Mouse (Mus musculus) lung, postnatal 14 days (tissue): ENCODE data around the gene Ltbp4.

Source experiments
- DNase-seq: peaks from one replicate; pipeline ENCODE4 v3.0.0; 2021

Ltbp4 gene

DNA sequence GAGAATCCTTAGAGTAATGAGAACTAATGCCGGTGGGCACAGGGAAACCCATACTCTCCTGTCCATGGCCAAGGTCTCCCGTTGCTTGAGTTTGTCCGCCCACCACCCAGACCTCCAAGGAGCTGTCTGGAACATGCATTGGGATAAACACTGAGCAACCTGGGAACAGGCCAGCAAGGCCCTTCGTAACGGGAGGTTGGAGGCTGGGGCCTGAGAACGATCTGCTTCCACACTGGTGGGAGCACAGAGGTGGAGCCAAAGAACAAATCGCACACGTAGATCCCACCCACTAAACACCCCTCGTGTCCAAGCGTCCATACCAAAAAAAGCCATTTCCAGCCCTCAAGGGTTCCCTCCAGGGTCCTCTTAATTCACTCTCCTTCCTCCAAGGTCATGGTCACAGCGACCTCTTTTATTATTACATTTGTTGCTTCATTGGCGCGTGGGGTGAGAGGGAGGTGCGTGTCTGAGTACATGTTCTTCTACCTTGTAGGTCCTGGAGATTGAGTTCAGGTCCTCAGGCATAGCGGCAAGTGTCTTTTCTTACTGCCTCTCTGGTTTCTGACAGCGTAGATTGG lies 39.4 kb downstream of the Ltbp4 start:
- DNase-seq = no peak

GRCm38 (mm10) chr7:27296518-27296917 lies 41.0 kb downstream of the Ltbp4 start:
- DNase-seq = no peak

DNA sequence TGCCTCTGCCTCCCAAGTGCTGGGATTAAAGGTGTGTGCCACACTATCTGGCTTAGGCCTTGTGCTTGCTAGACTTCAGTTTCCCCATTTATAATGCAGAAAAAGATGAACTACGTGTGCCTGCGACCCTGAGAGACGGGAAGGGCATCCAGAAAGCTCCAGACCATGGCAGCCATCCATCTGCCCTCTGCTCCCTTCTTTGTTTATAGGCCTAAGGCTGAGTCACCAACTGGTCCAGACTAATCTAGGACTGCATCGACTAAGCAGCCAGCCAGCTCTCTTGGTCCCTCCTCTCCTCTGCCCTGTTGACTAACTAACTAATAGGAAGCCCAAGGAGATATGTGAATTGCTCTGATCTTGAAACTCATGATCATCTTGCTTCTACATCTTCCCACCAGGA lies 41.5 kb downstream of the Ltbp4 start:
- DNase-seq = peak; percentile 62

DNA sequence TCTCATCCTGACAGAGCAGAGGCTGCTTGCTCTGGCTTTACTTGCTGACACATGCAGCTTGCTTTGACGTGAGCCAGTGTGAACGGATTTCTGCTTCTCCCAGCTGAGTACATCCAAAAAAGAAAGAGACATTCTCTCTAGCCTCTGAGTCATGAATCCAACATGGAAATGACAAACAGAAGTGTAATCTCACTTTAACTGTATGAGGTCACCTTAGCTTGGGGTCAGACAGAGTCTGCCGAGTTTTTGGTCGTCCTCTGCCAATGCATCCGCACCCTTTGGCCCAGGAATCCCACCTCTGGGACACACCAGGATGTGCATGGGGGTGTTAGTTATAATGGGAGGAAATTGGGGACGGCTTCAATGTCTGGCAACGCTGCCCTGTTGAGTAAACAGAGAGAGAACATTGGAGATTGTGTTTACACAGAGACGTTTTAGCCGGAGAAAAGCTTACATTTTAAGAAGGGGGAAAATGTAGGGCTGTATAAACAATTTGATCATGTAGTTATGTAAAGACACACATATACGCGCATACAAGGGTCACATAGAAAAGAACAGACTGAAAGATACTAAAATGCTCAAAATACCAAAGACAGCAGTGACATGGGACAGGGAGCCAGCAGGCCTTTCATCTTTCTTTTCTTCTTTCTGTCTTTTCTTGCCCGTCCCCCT lies 45.6 kb downstream of the Ltbp4 start:
- peak; percentile 71 for DNase-seq

GRCm38 (mm10) chr7:27290555-27290954 lies 46.9 kb downstream of the Ltbp4 start:
- no peak for DNase-seq

- no peak for DNase-seq
Observed at GRCm38 (mm10) chr7:27288732-27289131, 48.8 kb downstream of the Ltbp4 start.

- peak; percentile 68 for DNase-seq
Observed at GRCm38 (mm10) chr7:27285698-27286066, 51.8 kb downstream of the Ltbp4 start.

DNA sequence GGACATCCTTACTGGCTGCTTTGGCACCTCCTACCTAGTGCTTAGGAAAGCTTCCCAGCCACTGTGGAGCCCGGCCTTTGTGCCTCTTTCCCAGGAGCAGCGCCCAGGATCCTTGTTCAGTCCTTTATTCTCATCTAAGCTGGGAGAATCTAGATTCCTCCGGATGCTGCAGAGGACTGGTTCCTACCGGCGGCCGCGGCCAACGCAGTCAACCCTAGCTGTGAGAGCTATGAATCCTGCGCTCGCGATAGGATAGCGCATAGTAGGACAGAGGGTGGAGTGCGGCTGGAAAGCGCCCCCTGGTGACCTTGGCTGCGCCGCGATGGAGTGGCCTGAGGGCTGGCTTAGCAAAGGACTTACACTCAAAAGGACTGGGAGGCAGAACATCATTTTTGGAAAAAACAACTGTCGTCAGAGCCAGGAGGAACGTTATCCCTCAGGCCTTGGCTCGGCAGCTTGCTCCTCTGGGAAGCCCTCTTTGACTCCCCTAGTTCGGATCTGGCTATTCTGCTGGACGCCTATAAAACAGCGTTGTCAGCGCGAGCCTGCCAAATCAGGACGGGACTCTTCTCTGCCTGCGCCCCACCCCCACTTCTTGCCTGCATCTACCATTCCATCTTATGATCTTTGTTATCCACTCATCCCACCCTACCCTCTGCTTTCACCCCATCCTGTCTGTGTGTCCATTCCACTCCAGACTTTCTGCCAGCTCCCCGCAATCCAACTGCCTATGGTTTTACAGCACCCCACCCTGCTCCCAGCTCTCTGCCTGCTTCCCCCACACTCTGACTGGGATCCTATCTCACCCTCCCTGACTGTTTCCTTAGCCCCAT lies 52.4 kb downstream of the Ltbp4 start:
- DNase-seq = peak; percentile 55

- no peak for DNase-seq
Observed at GRCm38 (mm10) chr7:27282225-27282624, 55.3 kb downstream of the Ltbp4 start.

DNA sequence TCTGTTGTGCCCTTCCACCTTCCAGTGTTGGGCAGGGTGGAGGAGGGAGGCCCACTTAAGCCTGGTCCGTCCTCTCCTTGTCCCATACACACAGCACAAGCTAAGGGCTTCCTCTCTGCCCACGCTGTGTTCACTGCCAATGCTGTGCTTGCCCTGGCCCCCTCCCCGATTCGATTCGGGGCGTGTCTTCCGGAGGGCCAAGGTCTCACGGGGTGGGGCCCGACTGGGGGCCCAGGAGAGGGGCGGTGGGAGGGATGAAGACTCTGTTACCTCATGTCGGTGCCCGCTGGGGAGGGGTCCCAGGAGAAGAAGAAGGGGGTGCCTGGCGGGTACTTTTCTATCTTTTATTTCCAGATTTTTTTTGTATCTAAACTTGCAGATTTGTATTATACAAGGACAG lies 55.8 kb downstream of the Ltbp4 start:
- no peak for DNase-seq

DNA sequence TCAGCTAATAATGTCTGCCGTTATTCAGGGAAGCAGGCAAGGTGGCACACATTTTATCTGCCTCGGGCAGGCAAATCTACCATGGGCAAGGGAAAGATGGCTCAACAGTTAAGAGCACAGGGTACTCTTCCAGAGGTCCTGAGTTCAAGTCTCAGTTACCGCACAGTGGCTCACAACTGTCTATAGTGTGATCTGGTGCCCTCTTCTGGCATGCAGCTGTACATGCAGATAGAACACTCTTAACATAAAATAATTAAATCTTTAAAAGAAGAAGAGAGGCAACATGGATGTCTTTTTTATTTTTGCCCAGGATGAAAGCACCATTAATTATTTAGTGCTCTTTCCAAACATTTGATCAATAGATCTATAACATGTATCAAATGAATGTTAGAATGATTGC lies 60.3 kb downstream of the Ltbp4 start:
- DNase-seq = no peak

- no peak for DNase-seq
Observed at GRCm38 (mm10) chr7:27276021-27276420, 61.5 kb downstream of the Ltbp4 start.

DNA sequence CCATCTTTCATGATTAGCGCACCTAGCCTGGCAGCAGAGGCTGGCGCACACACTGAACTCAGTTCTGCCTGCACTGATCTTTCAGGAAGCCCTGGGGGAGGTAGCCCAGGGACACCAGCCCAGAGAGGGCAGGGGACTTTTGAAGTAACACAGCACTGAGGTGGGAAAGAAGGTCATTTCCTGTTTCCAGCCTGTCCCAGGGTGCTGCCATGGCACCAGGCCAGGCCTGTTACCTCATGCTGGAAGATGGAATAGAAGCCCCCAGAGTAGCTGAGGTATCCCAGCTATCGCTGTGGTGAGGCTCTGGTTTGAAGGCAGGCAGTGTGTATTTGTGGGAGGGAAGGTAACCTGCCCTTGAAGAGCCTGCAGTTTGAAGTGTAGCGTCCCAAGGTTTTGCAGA lies 62.6 kb downstream of the Ltbp4 start:
- DNase-seq = no peak

DNA sequence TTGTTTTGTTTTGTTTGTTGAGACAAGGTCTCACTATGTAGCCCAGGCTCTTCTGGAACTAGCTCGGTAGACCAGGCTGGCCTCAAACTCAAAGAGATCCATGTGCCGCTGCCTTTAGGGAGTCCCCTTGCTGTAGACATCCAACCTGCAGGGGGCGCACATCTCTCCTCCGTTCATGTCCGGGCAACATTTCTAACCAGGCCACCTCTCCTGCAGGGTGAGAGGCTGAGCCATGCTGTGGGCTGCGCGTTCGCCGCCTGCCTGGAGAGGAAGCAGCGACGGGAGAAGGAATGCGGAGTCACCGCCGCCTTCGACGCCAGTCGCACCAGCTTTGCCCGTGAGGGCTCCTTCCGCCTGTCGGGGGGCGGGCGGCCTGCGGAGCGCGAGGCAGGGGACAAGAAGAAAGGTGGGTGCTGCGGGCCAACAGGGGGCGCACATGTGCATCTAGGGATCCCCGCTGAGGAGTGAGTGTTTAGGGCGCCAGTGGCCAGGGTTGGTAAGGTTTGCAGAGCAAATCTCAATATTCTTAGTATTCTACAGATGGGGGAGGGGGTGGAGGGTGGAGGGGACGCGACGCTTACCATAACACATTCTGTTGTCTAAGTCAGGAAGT lies 63.6 kb downstream of the Ltbp4 start:
- peak; percentile 50 for DNase-seq

DNA sequence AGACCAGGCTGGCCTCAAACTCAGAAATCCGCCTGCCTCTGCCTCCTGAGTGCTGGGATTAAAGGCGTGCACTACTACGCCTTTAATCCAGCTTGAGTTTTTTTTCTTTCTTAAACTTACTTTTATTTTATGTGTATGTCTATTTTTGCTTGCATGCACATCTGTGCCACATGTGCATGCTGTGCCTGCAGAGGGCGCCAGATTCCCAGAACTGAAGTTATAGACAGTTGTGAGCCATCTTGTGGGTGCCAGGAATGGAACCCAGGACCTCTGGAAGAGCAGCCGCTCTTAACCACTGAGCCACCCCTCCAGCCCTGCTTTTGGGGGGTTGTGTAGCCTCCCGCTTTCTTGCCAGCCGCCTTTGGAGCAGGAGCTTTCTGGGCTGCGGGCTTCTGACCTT lies 66.1 kb downstream of the Ltbp4 start:
- no peak for DNase-seq

GRCm38 (mm10) chr7:27266515-27267128 lies 70.9 kb downstream of the Ltbp4 start:
- no peak for DNase-seq

DNA sequence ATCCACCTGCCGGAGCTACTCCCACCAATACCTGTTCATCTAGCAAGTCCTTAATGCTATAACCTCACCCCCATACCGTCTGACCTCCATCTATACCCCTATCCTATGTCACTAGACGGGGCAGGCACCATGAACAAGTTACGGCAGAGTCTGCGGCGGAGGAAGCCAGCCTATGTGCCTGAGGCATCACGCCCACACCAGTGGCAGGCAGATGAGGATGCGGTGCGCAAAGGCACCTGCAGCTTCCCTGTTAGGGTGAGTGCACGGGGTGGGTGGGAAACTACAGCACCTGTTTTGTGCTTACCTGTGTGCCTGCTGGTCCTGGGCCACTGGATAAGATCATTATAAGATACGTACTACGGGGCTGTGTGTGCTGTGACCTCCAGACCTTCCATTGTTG lies 72.7 kb downstream of the Ltbp4 start:
- DNase-seq = no peak

- no peak for DNase-seq
Observed at GRCm38 (mm10) chr7:27261888-27262287, 75.6 kb downstream of the Ltbp4 start.

GRCm38 (mm10) chr7:27260856-27261255 lies 76.6 kb downstream of the Ltbp4 start:
- no peak for DNase-seq

DNA sequence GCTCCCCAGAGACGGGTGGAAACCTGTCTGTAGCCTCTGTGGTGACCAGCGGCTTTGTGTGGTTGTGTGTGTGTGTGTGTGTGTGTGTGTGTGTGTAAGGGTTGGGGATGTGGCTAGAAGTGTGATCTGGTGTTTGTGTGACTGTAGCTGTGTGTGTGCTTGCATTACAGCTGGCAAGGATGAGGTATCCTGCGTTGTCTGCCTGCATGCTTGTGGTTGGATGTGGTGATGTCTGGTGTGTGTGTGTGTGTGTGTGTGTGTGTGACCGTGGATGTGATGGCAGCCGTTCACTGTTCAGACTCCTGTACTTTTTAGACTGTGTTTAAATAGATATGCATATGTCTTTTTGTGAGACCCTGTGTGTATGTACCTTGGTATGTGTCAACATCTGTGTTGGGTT lies 77.7 kb downstream of the Ltbp4 start:
- DNase-seq = no peak

GRCm38 (mm10) chr7:27259271-27259721 lies 78.2 kb downstream of the Ltbp4 start:
- DNase-seq = no peak

DNA sequence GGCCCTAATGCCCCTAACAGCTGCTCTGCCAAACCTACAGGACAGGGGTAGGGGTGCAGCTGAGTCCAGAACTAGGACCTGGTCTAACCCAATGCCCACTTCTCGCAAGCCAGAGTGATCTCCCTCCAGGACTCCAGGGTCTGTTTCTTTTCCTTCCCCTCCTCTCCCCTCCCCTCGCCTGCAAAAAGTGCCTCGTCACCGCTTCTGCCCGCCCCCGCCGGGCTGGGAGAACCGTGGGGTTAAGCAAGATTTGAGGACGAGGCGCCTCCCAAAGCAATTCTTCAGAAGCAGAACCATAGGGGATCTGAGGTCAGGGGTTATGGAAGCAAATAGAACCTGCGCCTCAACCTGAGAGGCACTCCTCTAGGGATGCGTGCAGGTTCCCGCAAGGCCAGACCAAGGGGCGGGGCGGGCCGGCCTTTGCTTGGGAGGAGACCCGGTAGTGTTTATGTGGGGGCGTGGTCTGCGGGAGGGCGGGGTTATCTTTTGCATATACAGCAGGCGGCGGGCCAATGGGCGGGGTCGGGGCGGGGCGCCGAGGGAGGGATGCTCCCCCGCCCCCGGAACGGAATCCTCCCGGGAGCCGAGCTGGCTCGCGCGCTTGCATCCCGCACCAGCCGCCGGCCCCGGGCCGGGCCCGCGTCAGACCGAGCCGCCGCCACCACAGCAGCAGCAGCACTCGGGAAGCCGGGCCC lies 79.1 kb downstream of the Ltbp4 start, which contains the start of gene Numbl:
Gene Numbl (plus strand): TSS at position 229 of the 695 bp plus-strand sequence.
- peak; percentile 95 for DNase-seq

GRCm38 (mm10) chr7:27257852-27258204 lies 79.7 kb downstream of the Ltbp4 start:
- DNase-seq = no peak
